13 mouse cellular contexts compared by ENCODE assay signal in genomic region chr9:118379055-118379454, GRCm38 (mm10).
DNase-seq lines count a peak whose midpoint lies in the region; ATAC-seq and TF ChIP-seq lines count a peak whose summit lies in the region.
"Had no signal": no experiment of that assay in that cellular context is flagged by ENCODE, and none has a peak within 500 bp of the region (broad histone marks: within the 10 kb centered on the region; RNA-seq: fewer than 3 reads in every experiment).

No protein-coding gene starts in this region.

- H3ac ChIP-seq in myocyte (ENCODE audit: control insufficient read depth, insufficient read length): no peak overlapping the region

- ATAC-seq in hindbrain, embryonic 15.5 days (ENCODE audit: low FRiP score, low read depth): no peak
- ATAC-seq in hindbrain, embryonic 11.5 days (ENCODE audit: low FRiP score): no peak
- 0 out of 2 replicates have a peak, but pooled peaks have one; percentile 61 for ATAC-seq in hindbrain, embryonic 16.5 days
- ATAC-seq: forebrain, embryonic 15.5 days had no signal

- no peaks in the 10 kb centered on the region for H3K79me2 ChIP-seq in myocyte (ENCODE audit: control insufficient read depth, insufficient read depth)

- no peak overlapping the region; the same call in 1 of the 2 replicates for H3K4me2 ChIP-seq in hindbrain, embryonic 15.5 days
- no peak overlapping the region for H3K4me2 ChIP-seq in hindbrain, embryonic 11.5 days (replicated peaks; ENCODE audit: low read depth, low read length)
- peak overlapping the region; percentile 35; the same call in 1 of the 2 replicates for H3K4me2 ChIP-seq in hindbrain, embryonic 16.5 days (ENCODE audit: low read length)
- peak overlapping the region; percentile 18 for H3K4me2 ChIP-seq in myocyte (ENCODE audit: low read depth)
- H3K4me2 ChIP-seq: forebrain, embryonic 15.5 days; liver, embryonic 13.5 days had no signal

- peak overlapping the region; percentile 49; the same call in 1 of the 2 replicates for H3K27ac ChIP-seq in hindbrain, embryonic 15.5 days (replicated peaks)
- H3K27ac ChIP-seq in hindbrain, embryonic 11.5 days (ENCODE audit: low read depth, low read length): no peak overlapping the region
- no peak overlapping the region for H3K27ac ChIP-seq in hindbrain, embryonic 16.5 days (ENCODE audit: low read depth, low read length)
- H3K27ac ChIP-seq: forebrain, embryonic 15.5 days; liver, embryonic 13.5 days; macrophage had no signal

- no peaks in the 10 kb centered on the region for H3K36me3 ChIP-seq in hindbrain, embryonic 15.5 days
- no peaks in the 10 kb centered on the region for H3K36me3 ChIP-seq in hindbrain, embryonic 11.5 days (ENCODE audit: control insufficient read depth, insufficient read depth, low read length)
- H3K36me3 ChIP-seq in hindbrain, embryonic 16.5 days (ENCODE audit: control insufficient read depth, insufficient read depth, low read length): no peaks in the 10 kb centered on the region
- no peaks in the 10 kb centered on the region for H3K36me3 ChIP-seq in myocyte (ENCODE audit: control insufficient read depth, insufficient read depth)
- H3K36me3 ChIP-seq: forebrain, embryonic 15.5 days; liver, embryonic 13.5 days had no signal

- H3K9me3 ChIP-seq in hindbrain, embryonic 15.5 days: no peaks in the 10 kb centered on the region
- H3K9me3 ChIP-seq in hindbrain, embryonic 11.5 days (ENCODE audit: control insufficient read depth, low read length): no peaks in the 10 kb centered on the region
- no peaks in the 10 kb centered on the region for H3K9me3 ChIP-seq in hindbrain, embryonic 16.5 days (ENCODE audit: control insufficient read depth, low read length)
- H3K9me3 ChIP-seq: forebrain, embryonic 15.5 days; liver, embryonic 13.5 days had no signal

- WGBS in hindbrain, embryonic 15.5 days: 25% methylated on average over 6 of the region's 6 CpGs
- WGBS in hindbrain, embryonic 11.5 days: 32% methylated on average over 6 of the region's 6 CpGs
- WGBS in hindbrain, embryonic 16.5 days: 31% methylated on average over 6 of the region's 6 CpGs

- no peak overlapping the region for H3K4me3 ChIP-seq in hindbrain, embryonic 15.5 days
- H3K4me3 ChIP-seq in hindbrain, embryonic 11.5 days (ENCODE audit: low read depth, low read length): no peak overlapping the region
- H3K4me3 ChIP-seq in hindbrain, embryonic 16.5 days (ENCODE audit: low read length): no peak overlapping the region
- H3K4me3 ChIP-seq in myocyte: no peak overlapping the region
- H3K4me3 ChIP-seq: forebrain, embryonic 15.5 days; liver, embryonic 13.5 days had no signal

- no peak overlapping the region for H3K9ac ChIP-seq in hindbrain, embryonic 15.5 days
- no peak overlapping the region for H3K9ac ChIP-seq in hindbrain, embryonic 11.5 days (ENCODE audit: low read depth, low read length)
- no peak overlapping the region for H3K9ac ChIP-seq in hindbrain, embryonic 16.5 days (ENCODE audit: low read depth, low read length)
- H3K9ac ChIP-seq: forebrain, embryonic 15.5 days; liver, embryonic 13.5 days had no signal

- no peaks in the 10 kb centered on the region for H3K27me3 ChIP-seq in hindbrain, embryonic 15.5 days
- H3K27me3 ChIP-seq in hindbrain, embryonic 11.5 days (ENCODE audit: control insufficient read depth, insufficient read depth, low read length): no peaks in the 10 kb centered on the region
- no peaks in the 10 kb centered on the region for H3K27me3 ChIP-seq in hindbrain, embryonic 16.5 days (replicated peaks; ENCODE audit: control insufficient read depth, insufficient read depth, low read length)
- H3K27me3 ChIP-seq in myocyte (ENCODE audit: control insufficient read depth, insufficient read depth, insufficient read length): no peaks in the 10 kb centered on the region
- H3K27me3 ChIP-seq: forebrain, embryonic 15.5 days; liver, embryonic 13.5 days had no signal

- H3K4me1 ChIP-seq in hindbrain, embryonic 15.5 days (replicated peaks): no peaks in the 10 kb centered on the region
- H3K4me1 ChIP-seq in hindbrain, embryonic 11.5 days (replicated peaks; ENCODE audit: control insufficient read depth, insufficient read depth, low read length): no peaks in the 10 kb centered on the region
- no peaks in the 10 kb centered on the region; the same call in 1 of the 2 replicates for H3K4me1 ChIP-seq in hindbrain, embryonic 16.5 days (ENCODE audit: control insufficient read depth, insufficient read depth, low read depth, low read length)
- H3K4me1 ChIP-seq: forebrain, embryonic 15.5 days; liver, embryonic 13.5 days had no signal

- DNase-seq in hindbrain, embryonic 11.5 days (ENCODE audit: low spot score): no peak
- peak; percentile 13 to 18 for DNase-seq in right cerebral cortex, adult 2 months (ENCODE audit: low spot score in 2 of 2)
- no peak for DNase-seq in right cerebral cortex, postnatal 4 days
- DNase-seq in gastrocnemius, postnatal 10 days: no peak
- DNase-seq in urinary bladder, postnatal 25 days (ENCODE audit: low spot score): no peak
- DNase-seq: cerebellum, adult 11-12 months; kidney, adult 11 months; liver, embryonic 13.5 days had no signal

- no peak for TF ChIP-seq POLR2A in myocyte (IDR thresholded peaks at IDR 0.05; ENCODE audit: insufficient read length, low read depth)

TF ChIP-seq in myocyte, 11 proteins besides CTCF, POLR2A, EP300 and RAD21:
- TF ChIP-seq E2F4 (IDR thresholded peaks at IDR 0.05; ENCODE audit: insufficient read depth) (no peak), REST (IDR thresholded peaks at IDR 0.05; ENCODE audit: insufficient read depth, insufficient read length) (no peak), MYOD1 (IDR thresholded peaks at IDR 0.05; ENCODE audit: control insufficient read depth in 1 of 3, insufficient read length in 2 of 3, low read depth in 2 of 3) (no peak), USF1 (IDR thresholded peaks at IDR 0.05; ENCODE audit: low read depth) (no peak), POLR2AphosphoS2 (IDR thresholded peaks at IDR 0.05; ENCODE audit: insufficient read length, low read depth) (no peak), TCF12 (IDR thresholded peaks at IDR 0.05; ENCODE audit: insufficient read depth, poor library complexity, severe bottlenecking) (no peak)
TF ChIP-seq in myocyte: peak in this region for 0.

Comparison
In these comparisons a context has a peak if more than half of its experiments do, and no peak if none do; other contexts are left out.
1. H3K4me2 ChIP-seq: peak in hindbrain, embryonic 16.5 days (single experiment) and myocyte (single experiment); none in hindbrain, embryonic 15.5 days (single experiment) and hindbrain, embryonic 11.5 days (single experiment).
2. DNase-seq: peak in right cerebral cortex, adult 2 months (2 of 2); none in hindbrain, embryonic 11.5 days (single experiment), right cerebral cortex, postnatal 4 days (single experiment), gastrocnemius, postnatal 10 days (single experiment) and urinary bladder, postnatal 25 days (single experiment).